Mouse (Mus musculus): ENCODE results near the gene Fcgr3.
"Not testable (repeated sequence)": the region's sequence is repeated elsewhere in the genome, so short reads cannot be mapped to it uniquely, and the experiment has no call there.

DNA sequence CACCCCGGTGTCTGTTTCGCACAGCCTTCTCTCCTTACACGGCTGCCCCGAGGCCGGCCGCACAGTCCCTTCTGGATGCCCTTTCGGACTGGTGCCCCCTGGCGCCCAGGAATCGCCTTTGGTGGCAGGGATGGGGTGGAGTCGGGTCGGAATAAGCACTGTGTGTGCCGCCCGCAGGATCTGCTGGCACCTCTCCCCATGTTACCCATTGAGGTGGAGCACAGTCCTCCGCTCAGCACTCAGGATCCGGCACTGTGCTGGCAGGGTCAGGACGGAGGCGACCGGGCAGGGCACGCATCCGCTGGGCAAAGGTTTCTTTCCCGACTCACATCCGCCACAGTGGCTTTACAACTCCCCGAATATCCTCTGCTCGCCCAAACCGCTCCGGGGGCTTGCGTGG, 13.2 kb upstream of the Fcgr3 start:
- not testable (repeated sequence) for TF ChIP-seq EP300 (IDR thresholded peaks at IDR 0.05; ENCODE audit: insufficient read depth, low read depth, low read length); POLR2A (IDR thresholded peaks at IDR 0.05; ENCODE audit: insufficient read depth, low read length)
